Mouse (Mus musculus) forebrain, embryonic 11.5 days (tissue): ENCODE measurements around the gene Helt. TPM values are rescaled to one million over a fixed set of nuclear protein-coding genes. Genes with fewer than 3 reads are reported as not detected.

Source experiments
- polyA plus RNA-seq: library from polyadenylated mRNA; unstranded; fragments of >200 nt; fragmentation: Nextera tagmentation; extraction: Ambion mirVana; gene quantifications from 2 replicates; pipeline ENCODE4 v1.2.1, GENCODE M21; 2014

Gene Helt
- polyA plus RNA-seq, 1 experiment from 2014 or later, result 7.4 TPM

Other genes with a start within 250 kb of the Helt start
- gene Cfap97, start 142.9 kb downstream of the Helt start, polyA plus RNA-seq, result 15.6 and 15.9 TPM in 2 replicates
- gene Snx25, start 142.5 kb downstream of the Helt start, polyA plus RNA-seq, result 4.2 and 7.5 TPM in 2 replicates
- gene Slc25a4, start 83.4 kb downstream of the Helt start, polyA plus RNA-seq, result 417 and 429 TPM in 2 replicates
- gene Acsl1, start 176.4 kb upstream of the Helt start, polyA plus RNA-seq, result 6.2 and 6.7 TPM in 2 replicates